Mouse (Mus musculus): ENCODE data around the gene Lrrn4cl.
"Not testable (repeated sequence)": the region's sequence is repeated elsewhere in the genome, so short reads cannot be mapped to it uniquely, and the experiment has no call there.

Lrrn4cl gene

GRCm38 (mm10) chr19:8850402-8850901 is at the start of gene Lrrn4cl:
Gene Lrrn4cl, plus strand, starts transcription at chr19:8850768.
- DNase-seq, result peak in 1 of 2 experiments; percentile 28

- DNase-seq, result peak; percentile 91 to 98
Measured at GRCm38 (mm10) chr19:8802130-8802821, 48.3 kb upstream of the Lrrn4cl start, which contains the start of gene Zbtb3. Gene Zbtb3, plus strand, starts transcription at chr19:8802555.

- no peak for DNase-seq
Measured at GRCm38 (mm10) chr19:8803204-8803780, 47.3 kb upstream of the Lrrn4cl start.

- no peak for DNase-seq
Measured at GRCm38 (mm10) chr19:8803879-8804660, 46.5 kb upstream of the Lrrn4cl start.

- DNase-seq, result no peak
Measured at GRCm38 (mm10) chr19:8806810-8807209, 43.8 kb upstream of the Lrrn4cl start.

- DNase-seq, result no peak
Measured at GRCm38 (mm10) chr19:8815812-8816211, 34.8 kb upstream of the Lrrn4cl start.

- DNase-seq, result no peak
Measured at GRCm38 (mm10) chr19:8817001-8817400, 33.6 kb upstream of the Lrrn4cl start.

GRCm38 (mm10) chr19:8818301-8818798 is 32.2 kb upstream of the Lrrn4cl start:
- DNase-seq, result peak in 1 of 2 experiments; percentile 32

GRCm38 (mm10) chr19:8818801-8819595 is 31.6 kb upstream of the Lrrn4cl start, which contains the start of gene Ttc9c:
Gene Ttc9c, minus strand, starts transcription at chr19:8819333.
- DNase-seq, result peak; percentile 94 to 98

- DNase-seq, result peak; percentile 99
Measured at GRCm38 (mm10) chr19:8819596-8820423, 30.8 kb upstream of the Lrrn4cl start, which contains the start of gene Hnrnpul2. Gene Hnrnpul2, plus strand, starts transcription at chr19:8820010.

GRCm38 (mm10) chr19:8820424-8820956 is 30.1 kb upstream of the Lrrn4cl start:
- peak in 1 of 2 experiments; percentile 64 for DNase-seq

GRCm38 (mm10) chr19:8821146-8821545 is 29.4 kb upstream of the Lrrn4cl start:
- DNase-seq, result no peak

- DNase-seq, result peak; percentile 70 to 77
Measured at GRCm38 (mm10) chr19:8822696-8823095, 27.9 kb upstream of the Lrrn4cl start.

GRCm38 (mm10) chr19:8829660-8830059 is 20.9 kb upstream of the Lrrn4cl start, which contains the start of gene AC129217.1:
Gene AC129217.1, plus strand, starts transcription at chr19:8829773.
- DNase-seq, result no peak

GRCm38 (mm10) chr19:8830664-8831063 is 19.9 kb upstream of the Lrrn4cl start:
- DNase-seq, result no peak

GRCm38 (mm10) chr19:8831262-8831661 is 19.3 kb upstream of the Lrrn4cl start:
- DNase-seq, result no peak

- no peak for DNase-seq
Measured at GRCm38 (mm10) chr19:8832971-8833370, 17.6 kb upstream of the Lrrn4cl start.

- DNase-seq, result not testable (repeated sequence)
Measured at GRCm38 (mm10) chr19:8836327-8836726, 14.2 kb upstream of the Lrrn4cl start.

GRCm38 (mm10) chr19:8837251-8837791 is 13.2 kb upstream of the Lrrn4cl start, which contains the start of gene Bscl2:
Gene Bscl2, plus strand, starts transcription at chr19:8837467.
- DNase-seq, result peak; percentile 85 to 88

- peak; percentile 53 to 73 for DNase-seq
Measured at GRCm38 (mm10) chr19:8838041-8838730, 12.4 kb upstream of the Lrrn4cl start.

Data from cerebellum, adult 18-20 months (tissue).